Mouse (Mus musculus) frontal cortex, adult 2 months (tissue): Measurements from ENCODE around the gene Gtf2e1. TPM values are rescaled to one million over a fixed set of nuclear protein-coding genes. Genes with fewer than 3 reads are reported as not detected.

Experiments used
- DNase-seq, 2 experiments: peaks; one replicate each; pipeline ENCODE4 v3.0.0; 2022; ENCODE audit warnings: low spot score in 1 of 2; ENCODE audit errors: extremely low spot score in 1 of 2
- polyA plus RNA-seq: library from polyadenylated mRNA; depleted of rRNA; stranded (reverse); fragments of >200 nt; gene quantifications from 2 replicates; pipeline ENCODE4 v1.2.3, GENCODE M21; 2012; rRNA removed

Gene Gtf2e1
- polyA plus RNA-seq, 1 experiment, result 15.5 TPM

- peak; percentile 65 to 70 for DNase-seq
Observed at GRCm38 (mm10) chr16:37495017-37495416, 44.6 kb downstream of the Gtf2e1 start.

GRCm38 (mm10) chr16:37486826-37487612, 52.6 kb downstream of the Gtf2e1 start:
- DNase-seq, result no peak

- no peak for DNase-seq
Observed at GRCm38 (mm10) chr16:37478311-37479291, 61.0 kb downstream of the Gtf2e1 start.

GRCm38 (mm10) chr16:37472620-37473312, 66.8 kb downstream of the Gtf2e1 start:
- DNase-seq, result no peak

GRCm38 (mm10) chr16:37469595-37469994, 70.0 kb downstream of the Gtf2e1 start:
- DNase-seq, result no peak

GRCm38 (mm10) chr16:37463981-37464380, 75.6 kb downstream of the Gtf2e1 start:
- no peak for DNase-seq

GRCm38 (mm10) chr16:37462886-37463285, 76.7 kb downstream of the Gtf2e1 start:
- peak in 1 of 2 experiments; percentile 58 for DNase-seq

- no peak for DNase-seq
Observed at GRCm38 (mm10) chr16:37461601-37462000, 78.0 kb downstream of the Gtf2e1 start.

Other genes starting within 250 kb of the Gtf2e1 start
- 13.5 and 14.2 TPM in 2 replicates for gene Stxbp5l, start 154.8 kb downstream of the Gtf2e1 start, polyA plus RNA-seq
- 8.4 TPM in 2 replicates for gene Rabl3, start 96 bp upstream of the Gtf2e1 start, polyA plus RNA-seq
- gene Hgd, start 40.4 kb upstream of the Gtf2e1 start, polyA plus RNA-seq, result 0.12 TPM in 1 of 2 replicates, not detected in the other
- 77.5 and 83.9 TPM in 2 replicates for gene Ndufb4, start 114.7 kb upstream of the Gtf2e1 start, polyA plus RNA-seq
- gene Fstl1, start 237.1 kb upstream of the Gtf2e1 start, polyA plus RNA-seq, result 18.1 and 23.0 TPM in 2 replicates